Mouse (Mus musculus): ENCODE data around the gene Ezr. TPM values are rescaled to one million over a fixed set of nuclear protein-coding genes. Genes with fewer than 3 reads are reported as not detected.

Ezr gene
- polyA plus RNA-seq, 1 experiment from 2014 or later = 52.2 TPM

- WGBS = 36% methylated on average over 10 of the region's 10 CpGs
- Histone ChIP-seq H3K9me3 (no peaks in the 10 kb centered on the region), H3K4me1 (peaks cover 13% of the 10 kb centered on the region), H3K27me3 (peaks cover 16% of the 10 kb centered on the region; the same call in 1 of the 2 replicates), H3K27ac (no peak overlapping the region), H3K9ac (no peak overlapping the region), H3K36me3 (no peaks in the 10 kb centered on the region), H3K4me3 (peak overlapping the region; percentile 83; the same call in 1 of the 2 replicates), H3K4me2 (replicated peaks) (peak overlapping the region; percentile 90)
- ATAC-seq (ENCODE audit: insufficient number of reproducible peaks, insufficient read depth, low FRiP score, low TSS enrichment) = no peak
These were observed 1.3 kb upstream of the Ezr start for GRCm38 (mm10) chr17:6783756-6784357.

- Histone ChIP-seq H3K27ac (peak overlapping the region; percentile 77), H3K36me3 (no peaks in the 10 kb centered on the region), H3K27me3 (peaks cover 16% of the 10 kb centered on the region; the same call in 1 of the 2 replicates), H3K4me1 (peaks cover 13% of the 10 kb centered on the region), H3K4me3 (peak overlapping the region; percentile 83), H3K4me2 (replicated peaks) (peak overlapping the region; percentile 90), H3K9me3 (no peaks in the 10 kb centered on the region), H3K9ac (peak overlapping the region; percentile 79)
- under 1% methylated on average over 52 of the region's 58 CpGs for WGBS
- peak; percentile 53 for ATAC-seq (ENCODE audit: insufficient number of reproducible peaks, insufficient read depth, low FRiP score, low TSS enrichment)
These were observed 550 bp upstream of the Ezr start for GRCm38 (mm10) chr17:6783006-6783661.

GRCm38 (mm10) chr17:6782033-6782526, 504 bp downstream of the Ezr start:
- H3K36me3 ChIP-seq = no peaks in the 10 kb centered on the region
- peak overlapping the region; percentile 79 for H3K9ac ChIP-seq
- H3K4me1 ChIP-seq = peaks cover 18% of the 10 kb centered on the region
- peak overlapping the region; percentile 83 for H3K4me3 ChIP-seq
- 1% methylated on average over 21 of the region's 21 CpGs for WGBS
- no peak for ATAC-seq (ENCODE audit: insufficient number of reproducible peaks, insufficient read depth, low FRiP score, low TSS enrichment)
- H3K27me3 ChIP-seq = peaks cover 16% of the 10 kb centered on the region; the same call in 1 of the 2 replicates
- peak overlapping the region; percentile 90 for H3K4me2 ChIP-seq (replicated peaks)
- no peaks in the 10 kb centered on the region for H3K9me3 ChIP-seq
- H3K27ac ChIP-seq = no peak overlapping the region

- peaks cover 16% of the 10 kb centered on the region; the same call in 1 of the 2 replicates for H3K27me3 ChIP-seq
- peaks cover 19% of the 10 kb centered on the region for H3K4me1 ChIP-seq
- H3K4me3 ChIP-seq = no peak overlapping the region
- no peak overlapping the region for H3K9ac ChIP-seq
- no peak for ATAC-seq (ENCODE audit: insufficient number of reproducible peaks, insufficient read depth, low FRiP score, low TSS enrichment)
- no peak overlapping the region for H3K27ac ChIP-seq
- 51% methylated on average over 6 of the region's 6 CpGs for WGBS
- H3K36me3 ChIP-seq = no peaks in the 10 kb centered on the region
- no peaks in the 10 kb centered on the region for H3K9me3 ChIP-seq
- peak overlapping the region; percentile 90 for H3K4me2 ChIP-seq (replicated peaks)
These were observed 1.3 kb downstream of the Ezr start for GRCm38 (mm10) chr17:6781273-6781672.

- H3K36me3 ChIP-seq = no peaks in the 10 kb centered on the region
- H3K4me1 ChIP-seq = peaks cover 19% of the 10 kb centered on the region
- no peak overlapping the region for H3K27ac ChIP-seq
- H3K27me3 ChIP-seq = peaks cover 16% of the 10 kb centered on the region; the same call in 1 of the 2 replicates
- H3K4me3 ChIP-seq = 0 out of 2 replicates have a peak overlapping the region, but pooled peaks have one; percentile 1
- whole genome bisulfite sequencing = 55% methylated on average over 4 of the region's 4 CpGs
- no peak overlapping the region for H3K9ac ChIP-seq
- no peaks in the 10 kb centered on the region for H3K9me3 ChIP-seq
- no peak for ATAC-seq (ENCODE audit: insufficient number of reproducible peaks, insufficient read depth, low FRiP score, low TSS enrichment)
- peak overlapping the region; percentile 90 for H3K4me2 ChIP-seq (replicated peaks)
These were observed 2.0 kb downstream of the Ezr start for GRCm38 (mm10) chr17:6780521-6781115.

- H3K27ac ChIP-seq = peak overlapping the region; percentile 76; the same call in 1 of the 2 replicates
- peak overlapping the region; percentile 90 for H3K4me2 ChIP-seq (replicated peaks)
- H3K9ac ChIP-seq = peak overlapping the region; percentile 28; the same call in 1 of the 2 replicates
- ATAC-seq (ENCODE audit: insufficient number of reproducible peaks, insufficient read depth, low FRiP score, low TSS enrichment) = no peak
- H3K4me1 ChIP-seq = peaks cover 19% of the 10 kb centered on the region
- H3K4me3 ChIP-seq = peak overlapping the region; percentile 37
- peaks cover 16% of the 10 kb centered on the region; the same call in 1 of the 2 replicates for H3K27me3 ChIP-seq
- WGBS = 14% methylated on average over 7 of the region's 7 CpGs
- H3K9me3 ChIP-seq = no peaks in the 10 kb centered on the region
- H3K36me3 ChIP-seq = no peaks in the 10 kb centered on the region
These were observed 3.0 kb downstream of the Ezr start for GRCm38 (mm10) chr17:6779632-6780031.

- Histone ChIP-seq H3K9ac (peak overlapping the region; percentile 25; the same call in 1 of the 2 replicates), H3K27ac (peak overlapping the region; percentile 76), H3K4me2 (replicated peaks) (peak overlapping the region; percentile 90), H3K36me3 (no peaks in the 10 kb centered on the region), H3K4me1 (peaks cover 19% of the 10 kb centered on the region), H3K27me3 (peaks cover 16% of the 10 kb centered on the region; the same call in 1 of the 2 replicates), H3K4me3 (peak overlapping the region; percentile 37), H3K9me3 (no peaks in the 10 kb centered on the region)
- ATAC-seq (ENCODE audit: insufficient number of reproducible peaks, insufficient read depth, low FRiP score, low TSS enrichment) = peak; percentile 61; the same call in 1 of the 2 replicates
- WGBS = 5% methylated on average over 23 of the region's 23 CpGs
These were observed 3.6 kb downstream of the Ezr start for GRCm38 (mm10) chr17:6778771-6779509.

- peak overlapping the region; percentile 76 for H3K27ac ChIP-seq
- H3K9me3 ChIP-seq = no peaks in the 10 kb centered on the region
These were observed 4.3 kb downstream of the Ezr start for GRCm38 (mm10) chr17:6778332-6778683.

GRCm38 (mm10) chr17:6777629-6778331, 4.8 kb downstream of the Ezr start:
- H3K9me3 ChIP-seq = no peaks in the 10 kb centered on the region
- peaks cover 19% of the 10 kb centered on the region for H3K4me1 ChIP-seq
- no peak for ATAC-seq (ENCODE audit: insufficient number of reproducible peaks, insufficient read depth, low FRiP score, low TSS enrichment)
- WGBS = 59% methylated on average over 12 of the region's 12 CpGs
- no peak overlapping the region for H3K9ac ChIP-seq
- no peak overlapping the region for H3K27ac ChIP-seq
- H3K4me3 ChIP-seq = no peak overlapping the region
- peaks cover 16% of the 10 kb centered on the region; the same call in 1 of the 2 replicates for H3K27me3 ChIP-seq
- no peaks in the 10 kb centered on the region for H3K36me3 ChIP-seq
- H3K4me2 ChIP-seq (replicated peaks) = peak overlapping the region; percentile 90; the same call in 1 of the 2 replicates

More at GRCm38 (mm10) chr17:6778332-6778683, 4.3 kb downstream of the Ezr start:
- WGBS = 1% methylated on average over 9 of the region's 9 CpGs
- Histone ChIP-seq H3K27me3 (peaks cover 16% of the 10 kb centered on the region; the same call in 1 of the 2 replicates), H3K4me3 (peak overlapping the region; percentile 37), H3K36me3 (no peaks in the 10 kb centered on the region), H3K4me1 (peaks cover 19% of the 10 kb centered on the region), H3K9ac (no peak overlapping the region; the same call in 1 of the 2 replicates), H3K4me2 (replicated peaks) (peak overlapping the region; percentile 90)
- ATAC-seq (ENCODE audit: insufficient number of reproducible peaks, insufficient read depth, low FRiP score, low TSS enrichment) = no peak

GRCm38 (mm10) chr17:6777061-6777460, 5.5 kb downstream of the Ezr start:
- 56% methylated on average over 6 of the region's 6 CpGs for WGBS
- H3K4me1 ChIP-seq = peaks cover 18% of the 10 kb centered on the region
- no peak overlapping the region for H3K27ac ChIP-seq

More at GRCm38 (mm10) chr17:6777061-6777460, 5.5 kb downstream of the Ezr start:
- H3K4me3 ChIP-seq = no peak overlapping the region
- no peak overlapping the region for H3K9ac ChIP-seq
- no peak overlapping the region for H3K4me2 ChIP-seq (replicated peaks)
- H3K9me3 ChIP-seq = no peaks in the 10 kb centered on the region
- peaks cover 16% of the 10 kb centered on the region; the same call in 1 of the 2 replicates for H3K27me3 ChIP-seq
- H3K36me3 ChIP-seq = no peaks in the 10 kb centered on the region
- no peak for ATAC-seq (ENCODE audit: insufficient number of reproducible peaks, insufficient read depth, low FRiP score, low TSS enrichment)
